In the genomic region with DNA sequence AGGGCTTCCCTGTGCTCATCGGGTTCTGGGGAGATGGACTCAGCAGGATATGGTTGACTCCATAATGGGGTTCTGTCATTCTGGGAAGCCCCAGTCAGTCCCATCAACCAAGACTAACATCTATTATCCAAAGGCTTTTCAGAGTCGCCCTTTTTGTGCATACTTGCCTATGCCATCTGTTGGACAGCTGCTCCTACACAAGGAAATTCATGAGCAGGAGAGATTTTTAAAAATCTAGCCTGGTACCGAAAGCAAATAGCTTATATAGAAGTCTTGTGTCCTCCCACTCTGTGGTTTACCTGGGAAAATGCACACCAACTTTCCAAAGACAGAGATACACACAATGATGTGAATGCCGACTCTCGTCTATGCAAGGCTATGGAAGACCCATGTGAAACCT, we compare ENCODE assay signal across 23 mouse cellular contexts.
A peak's percentile ranks its signal among the peaks of the same experiment; 100 is the strongest.
DNase-seq lines count a peak whose midpoint lies in the region; ATAC-seq and TF ChIP-seq lines count a peak whose summit lies in the region.
"Had no signal": no experiment of that assay in that cellular context is flagged by ENCODE, and none has a peak within 500 bp of the region (broad histone marks: within the 10 kb centered on the region; RNA-seq: fewer than 3 reads in every experiment).

No protein-coding gene starts in this region.

- ATAC-seq in megakaryocyte, adult 5-6 weeks (ENCODE audit: poor library complexity, severe bottlenecking), result no peak
- no peak for ATAC-seq in cerebellum, adult (ENCODE audit: insufficient number of reproducible peaks, low FRiP score, low TSS enrichment)
- ATAC-seq: CD4-positive, CD25-positive, alpha-beta regulatory T cell, adult 4 months; forebrain, embryonic 13.5 days; intestine, postnatal 0 days had no signal

- no peak for TF ChIP-seq POLR2A in cortical plate, adult 2 months (IDR thresholded peaks at IDR 0.05; ENCODE audit: extremely low read depth, insufficient read depth, low read length)

- H3K9me3 ChIP-seq in heart, embryonic 10.5 days, result no peaks in the 10 kb centered on the region
- peaks cover 3% of the 10 kb centered on the region; the same call in 1 of the 2 replicates for H3K9me3 ChIP-seq in megakaryocyte, embryonic 14.5 days
- H3K9me3 ChIP-seq: embryonic facial prominence, embryonic 10.5 days; embryonic facial prominence, embryonic 13.5 days; forebrain, embryonic 13.5 days; hindbrain, embryonic 12.5 days; hindbrain, embryonic 15.5 days had no signal

- 82% methylated on average over 5 of the region's 5 CpGs for WGBS in heart, embryonic 10.5 days

- no peak overlapping the region for H3K27ac ChIP-seq in heart, embryonic 10.5 days
- H3K27ac ChIP-seq in cortical plate, adult 2 months (ENCODE audit: insufficient read depth, low read length), result peak overlapping the region; percentile 66
- H3K27ac ChIP-seq: embryonic facial prominence, embryonic 10.5 days; embryonic facial prominence, embryonic 13.5 days; forebrain, embryonic 13.5 days; hindbrain, embryonic 12.5 days; hindbrain, embryonic 15.5 days had no signal

- peak; percentile 1 for DNase-seq in heart, embryonic 10.5 days (ENCODE audit: low spot score)
- DNase-seq in heart, adult 8-10 months (ENCODE audit: low spot score), result no peak
- peak; percentile 13 for DNase-seq in naive thymus-derived CD4-positive, alpha-beta T cell, adult 2 months (ENCODE audit: low read depth)
- DNase-seq: adrenal gland, adult 8-10 months; adrenal gland, postnatal 25 days; cerebellum, adult 11 months; cerebellum, adult 9-11 months; embryo, embryonic 11 days; gastrocnemius, adult 2 months; gastrocnemius, postnatal 25 days; heart, adult 18-20 months had no signal

- no peaks in the 10 kb centered on the region for H3K36me3 ChIP-seq in heart, embryonic 10.5 days
- H3K36me3 ChIP-seq in megakaryocyte, embryonic 14.5 days (replicated peaks; ENCODE audit: low read length), result no peaks in the 10 kb centered on the region
- H3K36me3 ChIP-seq: embryonic facial prominence, embryonic 10.5 days; embryonic facial prominence, embryonic 13.5 days; hindbrain, embryonic 12.5 days; hindbrain, embryonic 15.5 days had no signal

- H3K4me3 ChIP-seq in heart, embryonic 10.5 days, result no peak overlapping the region
- H3K4me3 ChIP-seq in megakaryocyte, embryonic 14.5 days (replicated peaks), result peak overlapping the region; percentile 50
- no peak overlapping the region for H3K4me3 ChIP-seq in cortical plate, adult 2 months (ENCODE audit: insufficient read depth, low read length)
- H3K4me3 ChIP-seq: embryonic facial prominence, embryonic 10.5 days; embryonic facial prominence, embryonic 13.5 days; erythroblast, embryonic 14.5 days; forebrain, embryonic 13.5 days; gastrocnemius, adult 2 months; hindbrain, embryonic 12.5 days; hindbrain, embryonic 15.5 days had no signal

- H3K4me1 ChIP-seq in heart, embryonic 10.5 days, result no peaks in the 10 kb centered on the region
- peaks cover 59% of the 10 kb centered on the region for H3K4me1 ChIP-seq in megakaryocyte, embryonic 14.5 days
- peaks cover 5% of the 10 kb centered on the region for H3K4me1 ChIP-seq in cortical plate, adult 2 months (ENCODE audit: control insufficient read depth, insufficient read depth, low read length)
- H3K4me1 ChIP-seq: embryonic facial prominence, embryonic 10.5 days; forebrain, embryonic 13.5 days; hindbrain, embryonic 12.5 days; hindbrain, embryonic 15.5 days had no signal

- no peak for TF ChIP-seq CTCF in cortical plate, adult 2 months (IDR thresholded peaks at IDR 0.05; ENCODE audit: extremely low read depth, insufficient read depth, low read length)

- no peaks in the 10 kb centered on the region for H3K27me3 ChIP-seq in heart, embryonic 10.5 days (ENCODE audit: insufficient read depth, poor library complexity, severe bottlenecking)
- no peaks in the 10 kb centered on the region for H3K27me3 ChIP-seq in megakaryocyte, embryonic 14.5 days (replicated peaks)
- H3K27me3 ChIP-seq: embryonic facial prominence, embryonic 13.5 days; forebrain, embryonic 13.5 days; hindbrain, embryonic 12.5 days; hindbrain, embryonic 15.5 days had no signal
